Mouse (Mus musculus) limb, embryonic 14.5 days (tissue): ENCODE results near the gene Tex12. TPM values are rescaled to one million over a fixed set of nuclear protein-coding genes. Genes with fewer than 3 reads are reported as not detected.
A peak's percentile ranks its signal among the peaks of the same experiment; 100 is the strongest.

ENCODE experiments used
- ATAC-seq: fragments of 200-750 bp; cut with Nextera tagmentation; 2 replicates; pipeline ENCODE4 v1.8.0; 2017; ENCODE audit warnings: low read depth, moderate number of reproducible peaks, moderate TSS enrichment; ENCODE audit not compliant: low FRiP score
- DNase-seq: peaks from one replicate; pipeline ENCODE4 v3.0.0-alpha.2; 2015; ENCODE audit warnings: low spot score
- H3K27ac ChIP-seq: fragments of 300-500 bp; sonication (generic); replicated peaks from 2 replicates; pipeline ENCODE4 v1.5.1; 2014; ENCODE audit warnings: low read depth, mild to moderate bottlenecking, low read length, moderate library complexity, mixed read lengths
- H3K27me3 ChIP-seq: fragments of 300-500 bp; sonication (generic); 2 replicates; pipeline ENCODE4 v1.6.1; 2014; ENCODE audit warnings: low read length, mixed read lengths; ENCODE audit not compliant: control insufficient read depth, insufficient read depth
- H3K36me3 ChIP-seq: fragments of 300-500 bp; sonication (generic); 2 replicates; pipeline ENCODE4 v1.6.1; 2014; ENCODE audit warnings: mild to moderate bottlenecking, low read length, moderate library complexity, mixed read lengths; ENCODE audit not compliant: control insufficient read depth, insufficient read depth
- H3K4me1 ChIP-seq: fragments of 300-500 bp; sonication (generic); 2 replicates; pipeline ENCODE4 v1.6.1; 2014; ENCODE audit warnings: antibody characterized with exemption, low read length, mixed read lengths; ENCODE audit not compliant: control insufficient read depth, insufficient read depth
- H3K4me2 ChIP-seq: fragments of 300-500 bp; sonication (generic); replicated peaks from 2 replicates; pipeline ENCODE4 v1.6.1; 2014; ENCODE audit warnings: low read depth, mild to moderate bottlenecking, low read length, moderate library complexity; ENCODE audit not compliant: severe bottlenecking
- H3K4me3 ChIP-seq: fragments of 300-500 bp; sonication (generic); replicated peaks from 2 replicates; pipeline ENCODE4 v1.5.1; 2014; ENCODE audit warnings: low read length
- H3K9ac ChIP-seq: fragments of 300-500 bp; sonication (generic); 2 replicates; pipeline ENCODE4 v1.6.1; 2014; ENCODE audit warnings: mild to moderate bottlenecking, low read depth, low read length, moderate library complexity; ENCODE audit not compliant: severe bottlenecking
- H3K9me3 ChIP-seq: fragments of 300-500 bp; sonication (generic); 2 replicates; pipeline ENCODE4 v1.6.1; 2016; ENCODE audit warnings: low read length; ENCODE audit not compliant: control insufficient read depth
- POLR2A ChIP-seq: fragments of 200-500 bp; IDR thresholded peaks from 2 replicates; pipeline ENCODE4 v1.8.0; 2012; ENCODE audit warnings: inconsistent platforms, mild to moderate bottlenecking, moderate library complexity, borderline replicate concordance; ENCODE audit not compliant: insufficient read depth, insufficient read length; ENCODE audit errors: extremely low read depth
- whole genome bisulfite sequencing: fragments of 180-500 bp; shearing (Covaris S2); extraction: QIAGEN DNeasy Blood & Tissue Kit; methylation state at CpG from one replicate; pipeline ENCODE4 v1.1.7; 2014; 5-methylcytosine and 5-hydroxymethylcytosine counted together
- polyA plus RNA-seq, 2 experiments: library from polyadenylated mRNA; depleted of rRNA in 1 of 2; stranded (reverse) in 1 of 2; unstranded in 1 of 2; fragments of >200 nt; fragmentation: Nextera tagmentation in 1 of 2; extraction: Ambion mirVana in 1 of 2; gene quantifications; 2 replicates each; pipeline versions ENCODE4 v1.2.1 to v1.2.3; 2012 to 2014

The Tex12 gene
- polyA plus RNA-seq, 2 experiments, result not detected

GRCm38 (mm10) chr9:50554241-50555093 is 6.7 kb downstream of the Tex12 start, which contains the start of gene Il18:
Gene Il18 (plus strand): TSS chr9:50554827.
- 32% methylated on average over 12 of the region's 12 CpGs for WGBS
- no peak for TF ChIP-seq POLR2A
- H3K36me3 ChIP-seq, result no peaks in the 10 kb centered on the region
- DNase-seq (peak; percentile 42), ATAC-seq (no peak)
- H3K27me3 ChIP-seq, result no peaks in the 10 kb centered on the region
- no peaks in the 10 kb centered on the region for H3K9me3 ChIP-seq
- peak within 1 kb of the TSS; percentile 37; the same call in 1 of the 2 replicates for H3K9ac ChIP-seq
- no peaks in the 10 kb centered on the region for H3K4me1 ChIP-seq
- H3K4me3 ChIP-seq, result no peak within 1 kb of the TSS
- no peak within 1 kb of the TSS for H3K27ac ChIP-seq
- peak within 1 kb of the TSS; percentile 25 for H3K4me2 ChIP-seq

GRCm38 (mm10) chr9:50553547-50553946 is 7.6 kb downstream of the Tex12 start:
- H3K9ac ChIP-seq, result no peak overlapping the region
- H3K9me3 ChIP-seq, result no peaks in the 10 kb centered on the region
- DNase-seq (no peak), ATAC-seq (no peak)
- no peak overlapping the region for H3K4me2 ChIP-seq
- TF ChIP-seq POLR2A, result no peak
- 75% methylated on average over 2 of the region's 2 CpGs for WGBS
- H3K36me3 ChIP-seq, result no peaks in the 10 kb centered on the region
- no peak overlapping the region for H3K27ac ChIP-seq
- H3K4me3 ChIP-seq, result no peak overlapping the region
- H3K27me3 ChIP-seq, result no peaks in the 10 kb centered on the region
- no peaks in the 10 kb centered on the region for H3K4me1 ChIP-seq

- 66% methylated on average over 5 of the region's 5 CpGs for WGBS
- no peak for ATAC-seq
- no peak overlapping the region for H3K4me3 ChIP-seq
Measured at GRCm38 (mm10) chr9:50552206-50552605, 8.9 kb downstream of the Tex12 start.

GRCm38 (mm10) chr9:50548936-50549335 is 12.2 kb downstream of the Tex12 start:
- TF ChIP-seq POLR2A, result no peak
- no peak overlapping the region for H3K4me3 ChIP-seq
- H3K27me3 ChIP-seq, result no peaks in the 10 kb centered on the region
- H3K4me2 ChIP-seq, result no peak overlapping the region
- no peaks in the 10 kb centered on the region for H3K36me3 ChIP-seq
- no peak for DNase-seq
- no peak for ATAC-seq
- H3K9me3 ChIP-seq, result no peaks in the 10 kb centered on the region
- H3K9ac ChIP-seq, result no peak overlapping the region
- H3K27ac ChIP-seq, result no peak overlapping the region
- 77% methylated on average over 4 of the region's 4 CpGs for WGBS
- H3K4me1 ChIP-seq, result no peaks in the 10 kb centered on the region

More at GRCm38 (mm10) chr9:50552206-50552605, 8.9 kb downstream of the Tex12 start:
- no peak overlapping the region for H3K9ac ChIP-seq
- no peak overlapping the region for H3K4me2 ChIP-seq
- no peak for TF ChIP-seq POLR2A
- no peak for DNase-seq
- H3K4me1 ChIP-seq, result no peaks in the 10 kb centered on the region
- H3K36me3 ChIP-seq, result no peaks in the 10 kb centered on the region
- H3K27ac ChIP-seq, result no peak overlapping the region
- no peaks in the 10 kb centered on the region for H3K9me3 ChIP-seq
- H3K27me3 ChIP-seq, result no peaks in the 10 kb centered on the region

- no peak for TF ChIP-seq POLR2A
- Histone ChIP-seq H3K9me3 (no peaks in the 10 kb centered on the region), H3K36me3 (no peaks in the 10 kb centered on the region), H3K27ac (no peak overlapping the region), H3K27me3 (no peaks in the 10 kb centered on the region), H3K4me1 (no peaks in the 10 kb centered on the region), H3K9ac (no peak overlapping the region), H3K4me3 (no peak overlapping the region), H3K4me2 (no peak overlapping the region)
- no peak for ATAC-seq
- WGBS, result 25% methylated on average over 5 of the region's 5 CpGs
- DNase-seq, result no peak
Measured at GRCm38 (mm10) chr9:50547859-50548478, 13.2 kb downstream of the Tex12 start.
